Mouse (Mus musculus): ENCODE results near the gene Snx21.

Snx21 gene

GRCm38 (mm10) chr2:164770279-164770678 lies 15.3 kb upstream of the Snx21 start:
- peak in 1 of 2 experiments; percentile 62 for DNase-seq (ENCODE audit: low spot score in 2 of 2)

- DNase-seq (ENCODE audit: low spot score in 2 of 2) = peak in 1 of 2 experiments; percentile 61
Observed at GRCm38 (mm10) chr2:164771123-164771522, 14.5 kb upstream of the Snx21 start.

- peak in 1 of 2 experiments; percentile 63 for DNase-seq (ENCODE audit: low spot score in 2 of 2)
Observed at GRCm38 (mm10) chr2:164773229-164773988, 12.2 kb upstream of the Snx21 start.

GRCm38 (mm10) chr2:164773989-164774364 lies 11.6 kb upstream of the Snx21 start:
- no peak for DNase-seq (ENCODE audit: low spot score in 2 of 2)

DNA sequence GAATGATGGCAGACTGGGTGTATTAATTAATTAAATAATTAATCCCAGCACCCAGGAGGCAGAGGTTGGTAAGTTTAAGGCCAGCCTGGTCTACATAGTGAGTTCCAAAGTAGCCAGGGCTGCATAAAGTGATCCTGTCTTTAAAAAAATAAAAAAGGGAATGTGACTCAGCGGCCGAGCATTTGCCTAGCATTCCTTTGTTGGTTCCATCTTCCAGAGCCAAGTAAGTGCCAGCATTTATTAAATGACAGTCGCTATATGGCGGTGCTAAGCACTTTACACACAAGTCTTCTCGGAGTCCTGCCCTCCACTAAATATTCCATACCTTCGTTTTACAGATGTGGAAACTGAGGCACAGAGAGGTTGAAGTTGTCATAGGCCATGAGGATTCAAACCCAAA lies 9.5 kb upstream of the Snx21 start:
- DNase-seq (ENCODE audit: low spot score in 2 of 2) = no peak

- DNase-seq (ENCODE audit: low spot score in 2 of 2) = no peak
Observed at GRCm38 (mm10) chr2:164776801-164777200, 8.8 kb upstream of the Snx21 start.

DNA sequence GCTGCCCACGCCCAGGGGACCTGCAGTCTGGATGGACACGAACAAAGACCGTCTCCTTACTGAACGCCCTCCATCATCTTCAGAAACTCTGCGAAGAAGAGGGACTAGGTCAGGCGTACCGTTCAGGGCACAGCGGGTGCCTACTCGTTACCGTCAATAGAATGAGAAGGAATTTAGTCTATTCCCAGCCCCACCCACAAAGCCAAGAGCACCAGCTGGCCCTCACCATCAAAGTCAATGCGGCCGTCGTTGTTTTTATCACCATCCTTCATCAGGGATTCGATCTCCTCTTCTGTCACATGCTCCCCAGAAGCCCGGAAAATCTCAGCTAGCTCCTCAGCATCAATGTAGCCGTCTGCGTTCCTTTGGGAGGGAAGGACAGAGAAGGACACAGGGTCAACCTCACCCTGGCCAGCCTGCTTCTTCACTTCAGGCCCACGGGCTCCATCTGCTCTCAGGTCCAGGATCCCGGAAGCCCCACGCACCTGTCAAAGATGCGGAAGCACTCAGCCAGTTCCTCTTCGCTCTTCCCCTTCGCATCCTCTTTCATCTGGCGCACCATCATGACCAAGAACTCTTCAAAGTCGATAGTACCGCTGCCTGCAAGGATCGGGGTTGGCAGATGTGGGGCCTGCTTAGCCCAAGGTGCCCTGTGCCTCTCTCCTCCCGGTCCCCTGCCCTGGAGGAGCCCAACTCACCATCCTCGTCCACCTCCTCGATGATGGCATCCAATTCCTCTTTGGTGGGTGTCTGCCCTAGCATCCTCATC lies 8.2 kb upstream of the Snx21 start:
- DNase-seq (ENCODE audit: low spot score in 2 of 2) = no peak

- no peak for DNase-seq (ENCODE audit: low spot score in 2 of 2)
Observed at GRCm38 (mm10) chr2:164778015-164778287, 7.7 kb upstream of the Snx21 start.

DNA sequence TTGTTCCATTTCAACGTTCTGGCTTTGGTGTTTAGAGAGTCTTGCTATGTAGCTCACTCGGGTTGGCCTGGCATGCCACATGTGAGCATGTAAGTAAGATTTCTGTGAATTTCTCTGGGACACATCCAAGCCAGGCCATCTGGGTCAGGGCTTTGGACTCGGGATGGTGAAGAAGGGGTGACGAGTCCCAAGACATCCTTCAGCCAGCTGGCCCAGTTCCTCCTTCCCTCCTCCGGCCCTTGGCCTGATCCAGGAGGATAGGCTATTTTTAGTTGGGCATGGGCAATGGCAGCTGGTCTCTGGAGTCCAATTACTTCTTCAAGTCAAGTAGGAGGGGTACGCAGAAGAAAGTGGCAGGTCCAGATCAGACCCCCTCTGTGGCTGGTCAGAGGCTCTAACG lies 6.8 kb upstream of the Snx21 start:
- DNase-seq (ENCODE audit: low spot score in 2 of 2) = no peak

- no peak for DNase-seq (ENCODE audit: low spot score in 2 of 2)
Observed at GRCm38 (mm10) chr2:164779481-164780086, 6.0 kb upstream of the Snx21 start, which contains the start of gene Tnnc2. TSS of gene Tnnc2 (minus strand) at chr2:164779967.

DNA sequence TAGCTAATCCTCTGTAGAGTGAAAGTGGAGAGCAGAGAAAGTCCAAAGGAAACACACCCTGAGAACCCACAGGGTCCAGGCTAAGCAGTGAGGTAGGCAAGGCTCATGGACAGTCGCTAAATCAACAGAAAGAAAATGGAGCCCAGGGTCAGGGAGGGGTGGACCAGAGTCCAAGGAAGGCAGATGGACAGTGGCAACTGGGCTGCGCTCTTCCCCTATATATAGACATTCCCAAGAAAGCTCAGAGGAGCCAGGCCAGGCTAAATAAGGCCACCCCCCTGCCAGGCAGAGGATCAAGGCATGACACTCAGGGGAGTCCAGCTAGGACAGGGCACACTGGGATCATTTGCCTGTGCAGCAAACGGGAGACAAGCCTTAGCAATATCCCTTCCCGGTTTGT lies 3.7 kb upstream of the Snx21 start:
- no peak for DNase-seq (ENCODE audit: low spot score in 2 of 2)

DNA sequence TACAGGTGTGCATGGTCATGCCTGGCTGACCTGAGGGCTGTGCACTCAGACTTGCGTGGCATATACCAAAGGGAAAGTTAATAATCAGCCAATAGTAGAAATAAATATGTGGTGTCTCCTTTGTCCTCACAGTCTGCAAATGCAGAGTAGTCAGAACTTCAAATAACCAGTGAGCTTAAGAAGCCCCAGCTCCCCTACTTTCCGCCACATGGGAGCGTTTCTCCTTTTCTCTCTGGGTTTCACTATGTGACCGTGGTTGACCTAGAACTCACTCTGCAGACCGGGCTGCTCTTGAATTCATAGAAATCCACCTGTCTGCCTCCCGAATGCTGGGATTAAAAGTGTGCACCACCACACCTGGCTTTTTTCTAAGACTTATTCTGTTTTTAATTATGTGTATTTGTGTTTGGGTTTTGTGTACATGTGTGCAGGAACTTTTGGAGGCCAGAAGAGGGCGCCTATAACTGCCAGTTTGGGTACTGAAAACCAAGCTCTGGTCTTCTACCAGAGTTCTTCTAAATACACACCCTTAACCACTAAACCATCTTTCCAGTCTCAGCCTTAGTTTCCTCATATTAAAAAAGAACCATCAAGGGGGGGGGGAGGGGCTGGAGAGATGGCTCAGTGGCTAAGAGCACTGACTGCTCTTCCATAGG lies 1.6 kb upstream of the Snx21 start:
- no peak for DNase-seq (ENCODE audit: low spot score in 2 of 2)

GRCm38 (mm10) chr2:164784869-164785420 lies 678 bp upstream of the Snx21 start:
- DNase-seq (ENCODE audit: low spot score in 2 of 2) = no peak

DNA sequence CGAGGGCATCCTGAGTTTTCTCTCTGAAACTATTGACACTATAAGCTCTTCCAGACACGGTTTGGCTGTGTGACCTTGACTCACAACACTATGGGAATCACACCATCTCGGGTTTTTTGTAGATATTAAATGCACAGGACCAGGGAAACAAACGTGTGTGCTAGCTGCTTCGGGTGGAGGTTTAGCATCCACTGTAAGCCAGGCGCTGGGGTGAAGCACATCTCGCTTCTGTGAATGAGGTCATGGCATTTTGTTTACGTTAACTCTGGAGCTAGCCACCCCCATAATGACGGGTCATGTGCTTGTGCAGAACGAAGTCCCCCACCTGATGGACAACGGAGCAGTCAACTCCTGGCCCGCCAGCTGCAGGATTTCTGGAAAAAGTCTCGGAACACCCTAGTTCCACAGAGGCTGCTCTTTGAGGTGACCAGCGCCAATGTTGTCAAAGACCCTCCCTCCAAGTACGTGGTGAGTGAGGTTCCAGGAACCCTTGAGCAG lies 814 bp downstream of the Snx21 start:
- no peak for DNase-seq (ENCODE audit: low spot score in 2 of 2)

GRCm38 (mm10) chr2:164787032-164787431 lies 1.4 kb downstream of the Snx21 start:
- DNase-seq (ENCODE audit: low spot score in 2 of 2) = no peak

DNA sequence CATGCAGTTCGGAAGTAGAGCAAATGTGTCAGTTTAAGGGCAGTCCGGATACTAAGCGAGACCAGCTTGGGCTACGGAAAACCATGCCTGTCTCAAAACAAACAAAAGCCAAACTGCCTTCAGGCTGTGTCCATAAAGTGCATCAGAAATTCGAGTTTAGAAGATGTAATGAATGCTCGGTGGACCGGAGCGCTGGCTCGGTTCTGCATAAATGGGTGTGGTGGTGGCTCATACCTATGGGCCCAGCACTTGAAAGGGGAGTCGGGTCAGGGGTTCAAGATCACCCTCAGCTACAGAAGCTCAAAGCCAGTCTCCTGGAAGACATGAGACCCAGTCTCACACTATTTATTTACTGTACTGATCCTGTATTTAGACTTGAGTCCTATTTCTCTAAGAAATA lies 2.2 kb downstream of the Snx21 start:
- no peak for DNase-seq (ENCODE audit: low spot score in 2 of 2)

DNA sequence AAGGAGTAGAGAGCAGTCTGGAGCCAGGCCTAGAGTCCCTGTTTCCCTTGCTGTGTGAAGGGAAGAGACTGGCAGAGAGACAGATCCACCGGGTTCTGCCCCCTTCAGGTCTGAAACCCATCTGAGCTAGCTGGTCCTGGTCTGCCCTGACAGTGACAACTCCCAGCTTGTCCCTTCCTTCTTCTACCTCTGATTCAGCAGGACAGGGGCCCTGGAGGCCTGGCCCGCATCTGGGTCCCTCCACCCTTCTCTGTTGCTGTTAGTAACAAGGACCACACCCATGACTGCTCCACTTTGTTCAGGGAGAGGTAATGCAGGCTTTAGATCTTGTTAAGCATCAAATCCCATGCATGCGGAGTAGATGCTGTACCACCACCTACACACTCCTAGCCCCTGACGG lies 2.8 kb downstream of the Snx21 start:
- DNase-seq (ENCODE audit: low spot score in 2 of 2) = no peak

- DNase-seq (ENCODE audit: low spot score in 2 of 2) = no peak
Observed at GRCm38 (mm10) chr2:164790451-164790850, 4.8 kb downstream of the Snx21 start.

DNA sequence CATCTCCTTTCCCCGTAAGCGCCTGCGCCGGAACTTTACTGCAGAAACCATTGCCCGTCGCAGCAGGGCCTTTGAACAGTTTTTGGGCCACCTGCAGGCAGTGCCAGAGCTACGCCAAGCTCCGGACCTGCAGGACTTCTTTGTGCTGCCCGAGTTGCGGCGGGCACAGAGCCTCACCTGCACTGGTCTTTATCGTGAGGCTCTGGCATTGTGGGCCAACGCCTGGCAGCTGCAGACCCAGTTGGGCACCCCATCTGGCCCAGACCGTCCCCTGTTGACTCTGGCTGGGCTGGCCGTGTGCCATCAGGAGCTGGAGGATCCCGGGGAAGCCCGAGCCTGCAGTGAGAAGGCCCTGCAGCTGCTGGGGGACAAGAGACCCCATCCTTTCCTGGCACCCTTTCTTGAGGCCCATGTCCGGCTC lies 6.2 kb downstream of the Snx21 start:
- DNase-seq (ENCODE audit: low spot score in 2 of 2) = no peak

DNA sequence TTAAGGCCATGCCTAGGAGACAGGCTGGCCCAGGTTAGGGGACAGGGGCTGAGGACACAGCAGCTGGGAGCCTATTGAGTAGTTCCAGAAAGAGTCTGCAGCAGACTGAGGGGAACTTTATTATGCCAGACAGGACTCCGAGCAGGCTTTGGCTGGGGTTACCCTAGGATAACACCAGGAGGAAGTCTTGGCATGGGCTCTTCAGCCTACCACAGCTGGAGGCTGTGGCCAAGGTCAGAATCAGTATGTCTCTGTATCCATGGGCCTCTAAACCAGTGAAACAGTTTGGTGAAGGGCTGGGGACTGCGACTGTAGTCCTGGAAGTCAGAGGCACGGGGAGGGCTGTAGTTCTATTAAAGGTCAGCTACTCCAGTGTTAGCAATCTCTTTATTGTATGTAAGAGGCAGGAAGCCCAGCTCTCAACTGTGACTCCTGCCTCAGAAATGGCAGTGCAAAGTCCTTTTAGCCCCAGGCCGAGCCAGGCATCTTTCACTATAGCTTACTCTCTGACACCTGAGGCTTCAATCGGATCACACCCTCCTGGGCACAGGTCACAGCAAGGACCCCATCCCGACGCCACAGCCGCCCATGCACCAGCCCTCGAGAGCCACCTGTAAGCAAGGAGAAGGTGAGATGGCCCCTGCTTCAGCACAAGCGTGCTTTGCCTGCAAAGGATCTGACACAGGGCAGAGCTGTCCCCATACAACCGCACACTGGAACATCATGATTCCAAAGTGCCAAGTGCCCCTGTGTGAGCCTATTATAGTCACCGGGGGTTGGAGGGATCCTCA lies 7.0 kb downstream of the Snx21 start:
- DNase-seq (ENCODE audit: low spot score in 2 of 2) = no peak

- DNase-seq (ENCODE audit: low spot score in 2 of 2) = peak; percentile 73 to 87
Observed at GRCm38 (mm10) chr2:164793236-164793635, 7.6 kb downstream of the Snx21 start.
